Mouse (Mus musculus) brain, embryonic 14.5 days (tissue): ENCODE data around the gene Grid1. TPM values are rescaled to one million over a fixed set of nuclear protein-coding genes. Genes with fewer than 3 reads are reported as not detected.

Experiments
- DNase-seq: peaks from one replicate; pipeline ENCODE4 v3.0.0-alpha.2; 2011; ENCODE audit warnings: low read depth
- CTCF ChIP-seq: fragments of 200-500 bp; IDR thresholded peaks from 2 replicates; pipeline ENCODE4 v1.5.1; 2012; ENCODE audit warnings: inconsistent platforms, mild to moderate bottlenecking, moderate library complexity, borderline replicate concordance; ENCODE audit not compliant: insufficient read depth, insufficient read length; ENCODE audit errors: extremely low read depth
- POLR2A ChIP-seq: fragments of 200-500 bp; IDR thresholded peaks from 2 replicates; pipeline ENCODE4 v1.6.1; 2012; ENCODE audit warnings: mild to moderate bottlenecking, inconsistent platforms, borderline replicate concordance; ENCODE audit not compliant: poor library complexity, insufficient read depth, insufficient read length, severe bottlenecking; ENCODE audit errors: extremely low read depth
- polyA plus RNA-seq: library from polyadenylated mRNA; depleted of rRNA; stranded (reverse); fragments of >200 nt; gene quantifications from 2 replicates; pipeline ENCODE4 v1.2.3, GENCODE M21; 2012

Grid1 gene
- polyA plus RNA-seq, 1 experiment, result 14.8 TPM

DNA sequence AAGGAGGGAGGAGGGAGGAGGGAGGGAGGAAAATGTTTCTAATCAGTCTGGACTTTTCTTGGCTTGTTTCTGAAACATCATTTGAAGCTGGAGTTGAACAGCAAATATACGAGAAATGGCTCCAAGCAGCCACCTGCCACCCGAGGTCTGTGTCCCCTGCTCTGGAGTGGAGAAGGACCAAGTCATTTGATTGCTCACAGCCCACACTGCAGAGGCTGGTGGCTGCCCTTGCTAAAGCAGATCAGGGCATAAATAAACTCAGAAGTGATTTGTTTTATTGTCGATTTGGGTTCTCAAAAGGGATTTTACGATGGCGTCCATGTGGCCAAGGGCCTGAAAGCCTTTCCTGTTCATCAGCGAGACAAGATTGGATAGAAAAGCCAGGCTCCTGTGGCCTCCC is 423.0 kb downstream of the Grid1 start:
- no peak for TF ChIP-seq POLR2A
- TF ChIP-seq CTCF, result no peak
- DNase-seq, result no peak

GRCm38 (mm10) chr14:35244776-35245548 is 425.1 kb downstream of the Grid1 start:
- TF ChIP-seq CTCF (no peak), POLR2A (no peak)
- DNase-seq, result peak; percentile 93

- peak; percentile 77 for DNase-seq
- TF ChIP-seq POLR2A (no peak), CTCF (no peak)
Observed at GRCm38 (mm10) chr14:35250412-35250811, 430.5 kb downstream of the Grid1 start.

GRCm38 (mm10) chr14:35254477-35254876 is 434.6 kb downstream of the Grid1 start:
- DNase-seq, result peak; percentile 67
- TF ChIP-seq POLR2A (no peak), CTCF (no peak)

GRCm38 (mm10) chr14:35270260-35270659 is 450.4 kb downstream of the Grid1 start:
- TF ChIP-seq POLR2A (no peak), CTCF (no peak)
- peak; percentile 27 for DNase-seq

DNA sequence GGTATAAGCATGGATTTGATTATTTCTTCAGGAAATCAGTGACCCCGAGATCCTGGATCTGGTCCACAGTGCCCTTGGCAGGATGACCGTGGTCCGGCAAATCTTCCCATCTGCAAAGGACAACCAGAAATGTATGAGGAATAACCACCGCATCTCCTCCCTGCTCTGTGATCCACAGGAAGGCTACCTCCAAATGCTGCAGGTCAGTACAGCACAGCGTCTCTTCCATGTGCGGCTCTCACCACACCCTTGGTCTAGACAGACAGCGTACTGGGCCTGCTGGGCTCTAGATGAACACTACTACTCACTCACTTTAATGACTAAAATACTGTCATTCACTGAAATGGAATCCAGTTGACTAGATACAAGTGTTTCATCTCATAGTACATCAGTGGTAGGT is 489.3 kb downstream of the Grid1 start:
- no peak for TF ChIP-seq CTCF
- TF ChIP-seq POLR2A, result no peak
- DNase-seq, result no peak

DNA sequence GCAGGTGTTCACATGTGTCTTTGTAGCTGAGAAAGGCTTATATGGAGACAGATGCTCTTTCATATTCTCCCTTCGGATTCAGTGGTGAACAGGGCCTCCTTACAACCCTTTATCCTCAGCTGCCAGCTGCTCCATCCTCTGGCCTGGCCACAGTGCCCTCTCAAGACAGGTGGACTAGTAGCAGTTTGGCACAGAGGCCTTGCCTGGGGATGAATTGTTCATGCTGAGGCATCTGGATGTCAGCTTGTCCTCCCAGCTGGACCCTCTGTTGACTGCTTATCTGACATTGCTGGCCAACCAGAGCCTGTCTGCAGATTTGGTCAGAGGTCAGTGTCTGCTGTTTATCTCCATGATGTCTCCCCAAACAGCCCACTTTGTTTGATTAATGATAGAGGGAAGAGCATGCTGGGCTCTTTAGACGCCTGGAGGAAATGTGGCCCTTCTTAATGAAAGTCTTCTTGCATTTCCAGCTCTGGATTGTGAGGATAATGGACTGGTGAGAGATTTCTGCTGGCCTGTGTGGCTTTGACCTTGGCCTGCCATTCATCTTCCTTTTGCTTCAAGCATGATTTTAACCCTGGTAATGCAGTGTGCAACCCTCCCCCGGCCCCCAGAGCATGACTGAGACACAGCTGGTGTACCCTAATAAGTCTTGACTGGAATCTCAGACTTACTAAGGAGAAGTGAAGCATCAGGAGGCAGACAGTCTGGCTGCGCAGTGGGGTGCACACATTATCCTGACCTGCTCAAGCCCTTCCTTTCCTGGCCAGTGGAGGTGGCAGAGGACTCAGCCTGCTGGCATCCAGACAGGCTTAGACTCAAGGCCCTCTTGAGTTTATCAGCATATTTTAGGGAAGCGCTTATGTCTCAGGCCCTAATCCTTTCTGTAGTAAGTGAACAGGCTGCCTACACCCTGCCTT is 493.7 kb downstream of the Grid1 start:
- no peak for TF ChIP-seq CTCF
- TF ChIP-seq POLR2A, result no peak
- no peak for DNase-seq

- DNase-seq, result peak; percentile 42
Observed at GRCm38 (mm10) chr14:35326306-35326705, 506.4 kb downstream of the Grid1 start.

DNA sequence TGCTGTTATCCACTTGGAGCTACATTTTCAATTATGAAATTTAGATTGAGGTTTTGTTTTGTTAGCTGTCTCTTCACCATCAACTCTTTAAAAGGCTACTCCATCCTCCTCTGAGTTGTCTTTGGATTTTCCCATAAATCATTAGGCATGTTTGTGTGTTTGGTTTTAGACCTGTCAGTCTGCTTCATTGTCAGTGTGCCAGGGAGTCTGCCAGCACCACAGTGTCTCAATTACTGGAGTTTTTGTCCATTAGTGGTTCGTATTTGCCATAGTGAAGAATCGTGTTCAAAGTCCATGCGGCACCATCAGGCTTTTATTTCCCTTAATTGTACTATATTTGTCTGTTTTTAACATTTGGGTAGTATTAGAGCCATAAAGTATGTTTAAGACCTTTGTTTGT is 516.7 kb downstream of the Grid1 start:
- TF ChIP-seq POLR2A (no peak), CTCF (no peak)
- peak; percentile 50 for DNase-seq

More at GRCm38 (mm10) chr14:35326306-35326705, 506.4 kb downstream of the Grid1 start:
- TF ChIP-seq POLR2A (no peak), CTCF (peak; percentile 63; the same call in 1 of the 2 replicates)

- no peak for DNase-seq
- TF ChIP-seq CTCF (no peak), POLR2A (no peak)
Observed at GRCm38 (mm10) chr14:35356011-35356410, 536.1 kb downstream of the Grid1 start.

DNA sequence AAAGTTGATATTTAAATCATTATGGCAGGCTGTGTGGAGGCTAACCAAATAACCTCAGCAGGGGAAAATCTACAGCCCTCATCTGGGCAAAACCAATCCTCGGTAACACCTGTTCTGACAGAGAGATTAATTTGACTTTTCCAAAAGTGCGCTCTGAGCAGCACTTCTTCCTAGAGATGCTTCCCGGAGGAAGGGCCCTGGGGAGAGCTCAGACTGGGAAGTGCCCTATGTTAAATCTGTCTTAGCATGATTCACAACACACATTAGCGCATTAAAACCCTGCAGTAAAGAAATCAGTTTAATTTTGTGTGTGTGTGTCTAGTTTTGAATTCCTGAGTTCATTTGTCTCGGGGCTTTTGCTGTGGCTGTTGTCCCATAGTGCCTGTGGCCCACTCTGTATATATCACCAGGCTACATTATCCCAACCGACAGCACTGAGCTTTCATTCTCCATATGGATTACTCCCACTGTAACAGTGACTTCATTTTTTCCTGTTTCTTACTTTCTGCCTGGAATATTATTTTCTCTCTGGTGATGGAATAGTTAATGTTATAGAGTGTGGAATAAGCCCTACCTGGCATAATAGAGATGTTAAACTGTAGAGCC is 536.7 kb downstream of the Grid1 start:
- TF ChIP-seq POLR2A (no peak), CTCF (no peak)
- no peak for DNase-seq
